Mouse (Mus musculus): Measurements from ENCODE around the gene Olfr1535. TPM values are rescaled to one million over a fixed set of nuclear protein-coding genes. Genes with fewer than 3 reads are reported as not detected.

Olfr1535 gene
- polyA plus RNA-seq (2021) = 0.09 TPM

- ATAC-seq (no peak), DNase-seq (ENCODE audit: low read depth, low spot score) (no peak)
- in situ Hi-C loops (cut with MboI; ENCODE audit: low pct_unique_long_range_greater_than_20kb) = no loop called here
- POLR2A ChIA-PET = no interaction called here
- peaks cover 8% of the 10 kb centered on the region for H3K27me3 ChIP-seq
- no peak for TF ChIP-seq CTCF (IDR thresholded peaks at IDR 0.05)
- CTCF ChIA-PET = no interaction called here
Measured at GRCm38 (mm10) chr13:21559793-21560192, at the start of gene Olfr1535. Gene Olfr1535, minus strand, starts transcription at chr13:21559893.

- CTCF ChIA-PET = no interaction called here
- POLR2A ChIA-PET = no interaction called here
- no peak for DNase-seq (ENCODE audit: low read depth, low spot score)
Measured at GRCm38 (mm10) chr13:21591618-21592017, 31.9 kb upstream of the Olfr1535 start.

GRCm38 (mm10) chr13:21581659-21582058 is 22.0 kb upstream of the Olfr1535 start, which contains the start of gene Olfr1364:
Gene Olfr1364, minus strand, starts transcription at chr13:21581759.
- ATAC-seq = no peak
- H3K27me3 ChIP-seq = peaks cover 14% of the 10 kb centered on the region
- TF ChIP-seq CTCF (IDR thresholded peaks at IDR 0.05) = no peak
- ChIA-PET POLR2A (no interaction called here), CTCF (no interaction called here)
- in situ Hi-C loops (cut with MboI; ENCODE audit: low pct_unique_long_range_greater_than_20kb) = no loop called here
- DNase-seq (ENCODE audit: low read depth, low spot score) = no peak

More at GRCm38 (mm10) chr13:21591618-21592017, 31.9 kb upstream of the Olfr1535 start:
- in situ Hi-C loops (cut with MboI; ENCODE audit: low pct_unique_long_range_greater_than_20kb) = no loop called here
- no peak for TF ChIP-seq CTCF (IDR thresholded peaks at IDR 0.05)
- no peak for ATAC-seq
- peaks cover 4% of the 10 kb centered on the region for H3K27me3 ChIP-seq

- TF ChIP-seq CTCF (IDR thresholded peaks at IDR 0.05) = no peak
- no peak for ATAC-seq
- in situ Hi-C loops (cut with MboI; ENCODE audit: low pct_unique_long_range_greater_than_20kb) = no loop called here
- ChIA-PET POLR2A (no interaction called here), CTCF (no interaction called here)
- H3K27me3 ChIP-seq = peaks cover 7% of the 10 kb centered on the region
- no peak for DNase-seq (ENCODE audit: low read depth, low spot score)
Measured at GRCm38 (mm10) chr13:21550416-21551110, 9.1 kb downstream of the Olfr1535 start.

- ATAC-seq (no peak), DNase-seq (ENCODE audit: low read depth, low spot score) (no peak)
- in situ Hi-C loops (cut with MboI; ENCODE audit: low pct_unique_long_range_greater_than_20kb) = no loop called here
- ChIA-PET POLR2A (no interaction called here), CTCF (no interaction called here)
- peaks cover 7% of the 10 kb centered on the region for H3K27me3 ChIP-seq
- TF ChIP-seq CTCF (IDR thresholded peaks at IDR 0.05) = no peak
Measured at GRCm38 (mm10) chr13:21549487-21549886, 10.2 kb downstream of the Olfr1535 start.

- DNase-seq (ENCODE audit: low read depth, low spot score) (no peak), ATAC-seq (no peak)
- TF ChIP-seq CTCF (IDR thresholded peaks at IDR 0.05) = no peak
- POLR2A ChIA-PET = no interaction called here
- CTCF ChIA-PET = no interaction called here
- in situ Hi-C loops (cut with MboI; ENCODE audit: low pct_unique_long_range_greater_than_20kb) = no loop called here
- H3K27me3 ChIP-seq = peaks cover 26% of the 10 kb centered on the region
Measured at GRCm38 (mm10) chr13:21542708-21543107, 17.0 kb downstream of the Olfr1535 start, which contains the start of gene Olfr1366. Gene Olfr1366, minus strand, starts transcription at chr13:21542808.

- ChIA-PET POLR2A (no interaction called here), CTCF (interaction anchor here (1.3 kb wide), 1 partner anchor 9 kb away, joined by 6 read pairs; no protein-coding TSS in a partner anchor)
- in situ Hi-C loops (cut with MboI; ENCODE audit: low pct_unique_long_range_greater_than_20kb) = no loop called here
- no peak for TF ChIP-seq CTCF (IDR thresholded peaks at IDR 0.05)
- DNase-seq (ENCODE audit: low read depth, low spot score) = peak; percentile 66
- peaks cover 6% of the 10 kb centered on the region for H3K27me3 ChIP-seq
- peak; percentile 100 for ATAC-seq
Measured at GRCm38 (mm10) chr13:21530781-21531201, 28.9 kb downstream of the Olfr1535 start, which contains the start of gene Zkscan8. Gene Zkscan8, minus strand, starts transcription at chr13:21531120.

GRCm38 (mm10) chr13:21530136-21530535 is 29.6 kb downstream of the Olfr1535 start:
- ChIA-PET CTCF (no interaction called here), POLR2A (no interaction called here)
- ATAC-seq (no peak), DNase-seq (ENCODE audit: low read depth, low spot score) (no peak)
- in situ Hi-C loops (cut with MboI; ENCODE audit: low pct_unique_long_range_greater_than_20kb) = no loop called here
- H3K27me3 ChIP-seq = peaks cover 6% of the 10 kb centered on the region
- no peak for TF ChIP-seq CTCF (IDR thresholded peaks at IDR 0.05)

GRCm38 (mm10) chr13:21506221-21506649 is 53.5 kb downstream of the Olfr1535 start:
- CTCF ChIA-PET = interaction anchor here (0.7 to 1.2 kb wide), 2 partner anchors 26 to 53 kb away, joined by 3 read pairs; partner anchors contain the start of gene Zscan26
- H3K27me3 ChIP-seq = peaks cover 8% of the 10 kb centered on the region
- ATAC-seq = peak; percentile 99
- POLR2A ChIA-PET = interaction anchor here (1.2 kb wide), 1 partner anchor 12 kb away, joined by 3 read pairs; no protein-coding TSS in a partner anchor
- in situ Hi-C loops (cut with MboI; ENCODE audit: low pct_unique_long_range_greater_than_20kb) = no loop called here
- TF ChIP-seq CTCF (IDR thresholded peaks at IDR 0.05) = no peak
- peak; percentile 47 for DNase-seq (ENCODE audit: low read depth, low spot score)

Other genes with a start within 250 kb of the Olfr1535 start
- not detected for gene Gpx6, start 247.8 kb downstream of the Olfr1535 start, polyA plus RNA-seq (2021)
- gene Olfr1367, start 213.0 kb downstream of the Olfr1535 start, polyA plus RNA-seq (2021) = not detected
- gene Zscan12, start 197.1 kb downstream of the Olfr1535 start, polyA plus RNA-seq (2021) = 10.4 TPM
- 54.0 TPM for gene Zkscan3, start 157.1 kb downstream of the Olfr1535 start, polyA plus RNA-seq (2021)
- gene Pgbd1, start 118.8 kb downstream of the Olfr1535 start, polyA plus RNA-seq (2021) = 0.17 TPM
- 25.5 TPM for gene Zscan26, start 106.2 kb downstream of the Olfr1535 start, polyA plus RNA-seq (2021)
- gene Nkapl, start 91.4 kb downstream of the Olfr1535 start, polyA plus RNA-seq (2021) = 0.42 TPM
- 2.5 TPM for gene Zkscan4, start 81.0 kb downstream of the Olfr1535 start, polyA plus RNA-seq (2021)
- not detected for gene Gm10065, start 80.5 kb downstream of the Olfr1535 start, polyA plus RNA-seq (2021)
- gene AK157302, start 64.7 kb downstream of the Olfr1535 start, polyA plus RNA-seq (2021) = 34.4 TPM
- 416 TPM for gene Gm11273, start 58.5 kb downstream of the Olfr1535 start, polyA plus RNA-seq (2021)
- gene Zkscan8, start 28.8 kb downstream of the Olfr1535 start, polyA plus RNA-seq (2021) = 12.5 TPM
- gene Olfr1366, start 17.1 kb downstream of the Olfr1535 start, polyA plus RNA-seq (2021) = 0.01 TPM
- gene Olfr1364, start 21.9 kb upstream of the Olfr1535 start, polyA plus RNA-seq (2021) = not detected
- not detected for gene Olfr1362, start 54.1 kb upstream of the Olfr1535 start, polyA plus RNA-seq (2021)
- gene Olfr11, start 82.6 kb upstream of the Olfr1535 start, polyA plus RNA-seq (2021) = not detected
- gene Olfr1361, start 103.5 kb upstream of the Olfr1535 start, polyA plus RNA-seq (2021) = not detected
- not detected for gene Olfr1360, start 117.5 kb upstream of the Olfr1535 start, polyA plus RNA-seq (2021)
- gene Olfr1359, start 138.2 kb upstream of the Olfr1535 start, polyA plus RNA-seq (2021) = not detected
- gene Hist1h2bl, start 156.2 kb upstream of the Olfr1535 start, polyA plus RNA-seq (2021) = 1.1 TPM
- not detected for gene Hist1h2ai, start 156.5 kb upstream of the Olfr1535 start, polyA plus RNA-seq (2021)
- 4.9 TPM for gene Hist1h3h, start 157.8 kb upstream of the Olfr1535 start, polyA plus RNA-seq (2021)
- gene Hist1h2bm, start 162.2 kb upstream of the Olfr1535 start, polyA plus RNA-seq (2021) = not detected
- gene Hist1h4j, start 175.2 kb upstream of the Olfr1535 start, polyA plus RNA-seq (2021) = 1.2 TPM
- gene Hist1h4k, start 190.6 kb upstream of the Olfr1535 start, polyA plus RNA-seq (2021) = 6.5 TPM
- gene Hist1h2ak, start 193.9 kb upstream of the Olfr1535 start, polyA plus RNA-seq (2021) = not detected
- 4.9 TPM for gene Hist1h2bn, start 194.2 kb upstream of the Olfr1535 start, polyA plus RNA-seq (2021)
- gene Hist1h1b, start 220.7 kb upstream of the Olfr1535 start, polyA plus RNA-seq (2021) = 1.4 TPM
- 1.6 TPM for gene Hist1h3i, start 223.5 kb upstream of the Olfr1535 start, polyA plus RNA-seq (2021)
- gene Hist1h2an, start 227.3 kb upstream of the Olfr1535 start, polyA plus RNA-seq (2021) = 4.5 TPM
- 0.45 TPM for gene Hist1h2bp, start 227.6 kb upstream of the Olfr1535 start, polyA plus RNA-seq (2021)

Data from Patski (cell line).